Mouse (Mus musculus): Measurements from ENCODE around the gene Pde7b. TPM values are rescaled to one million over a fixed set of nuclear protein-coding genes. Genes with fewer than 3 reads are reported as not detected.

Pde7b gene
- total RNA-seq, 2 experiments from 2014 or later: 45.3 to 46.6 TPM

- peak; percentile 19 for DNase-seq
Measured at GRCm38 (mm10) chr10:20361542-20362449, 363.1 kb downstream of the Pde7b start.

GRCm38 (mm10) chr10:20348894-20349293 lies 376.0 kb downstream of the Pde7b start:
- DNase-seq: no peak

Other genes with a start within 250 kb of the Pde7b start
- gene Ahi1, start 227.5 kb upstream of the Pde7b start, total RNA-seq (2021): 1 to 10 TPM; 2.2 to 3.6 TPM

All from gastrocnemius, postnatal 10 days (tissue).